In the genomic region with DNA sequence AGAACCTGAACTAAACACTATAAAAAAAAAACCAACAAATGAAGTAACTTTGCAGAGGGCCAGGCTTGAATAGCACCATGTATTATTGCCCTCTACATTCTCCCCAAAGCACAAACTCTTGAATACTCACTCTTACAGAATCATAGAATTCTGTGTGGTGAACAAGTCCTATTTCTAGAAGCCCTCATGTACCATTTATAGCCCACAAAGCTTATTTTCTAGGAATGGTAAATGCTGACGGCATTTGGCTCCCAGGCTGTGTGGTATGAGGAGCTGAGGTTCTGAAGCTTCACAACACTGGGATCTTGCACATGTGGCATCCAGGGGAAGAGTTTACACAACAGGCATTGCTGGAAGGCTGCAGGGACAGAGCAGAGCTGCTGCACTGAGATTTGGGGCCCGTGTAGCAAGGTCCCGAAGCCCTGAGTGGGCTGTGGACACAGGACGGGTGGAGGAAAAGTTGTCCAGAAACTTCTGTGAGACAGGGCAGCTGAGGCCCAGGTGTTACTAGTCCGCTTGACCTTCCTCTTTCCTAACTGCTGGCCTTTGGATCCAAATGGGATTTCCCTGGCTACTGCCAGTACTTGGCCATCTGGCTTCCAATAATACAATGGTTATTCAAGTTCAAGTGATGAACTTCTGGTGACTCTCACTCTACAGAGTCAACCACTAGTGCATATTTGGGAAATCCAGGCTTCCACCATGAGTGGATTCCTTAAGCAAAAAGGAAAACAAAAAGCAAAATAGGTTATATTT, we compare ENCODE assay signal across 17 mouse cellular contexts. TPM values are rescaled to one million over a fixed set of nuclear protein-coding genes. Genes with fewer than 3 reads are reported as not detected.
DNase-seq lines count a peak whose midpoint lies in the region; ATAC-seq and TF ChIP-seq lines count a peak whose summit lies in the region.
"Had no signal": no experiment of that assay in that cellular context is flagged by ENCODE, and none has a peak within 500 bp of the region (broad histone marks: within the 10 kb centered on the region; RNA-seq: fewer than 3 reads in every experiment).

No protein-coding gene starts in this region.

- H3K27me3 ChIP-seq in kidney, adult 2 months (replicated peaks; ENCODE audit: control insufficient read depth, insufficient read depth, low read length) = no peaks in the 10 kb centered on the region
- H3K27me3 ChIP-seq in kidney, embryonic 14.5 days (ENCODE audit: control insufficient read depth, insufficient read depth, low read length) = no peaks in the 10 kb centered on the region
- H3K27me3 ChIP-seq in midbrain, embryonic 11.5 days (ENCODE audit: control insufficient read depth, insufficient read depth, low read length) = no peaks in the 10 kb centered on the region
- no peaks in the 10 kb centered on the region for H3K27me3 ChIP-seq in midbrain, embryonic 15.5 days (replicated peaks)
- H3K27me3 ChIP-seq: embryonic facial prominence, embryonic 12.5 days; forebrain, embryonic 13.5 days; forebrain, embryonic 15.5 days; Patski had no signal

- no peak overlapping the region for H3K9ac ChIP-seq in kidney, embryonic 14.5 days (ENCODE audit: low read depth, low read length)
- no peak overlapping the region for H3K9ac ChIP-seq in midbrain, embryonic 11.5 days (ENCODE audit: low read length)
- H3K9ac ChIP-seq in midbrain, embryonic 15.5 days = no peak overlapping the region
- H3K9ac ChIP-seq: embryonic facial prominence, embryonic 12.5 days; forebrain, embryonic 13.5 days; forebrain, embryonic 15.5 days; forebrain, postnatal 0 days had no signal

- H3K36me3 ChIP-seq in kidney, adult 2 months (ENCODE audit: control insufficient read depth, insufficient read depth, low read length) = peaks cover 23% of the 10 kb centered on the region
- peaks cover 44% of the 10 kb centered on the region for H3K36me3 ChIP-seq in kidney, embryonic 14.5 days (ENCODE audit: control insufficient read depth, insufficient read depth, low read length)
- peaks cover 11% of the 10 kb centered on the region for H3K36me3 ChIP-seq in midbrain, embryonic 11.5 days (ENCODE audit: control insufficient read depth, insufficient read depth, low read length)
- peaks cover 29% of the 10 kb centered on the region; the same call in 1 of the 2 replicates for H3K36me3 ChIP-seq in midbrain, embryonic 15.5 days (replicated peaks)

- no peak overlapping the region for H3K4me2 ChIP-seq in kidney, embryonic 14.5 days (replicated peaks; ENCODE audit: low read depth, low read length)
- no peak overlapping the region for H3K4me2 ChIP-seq in midbrain, embryonic 11.5 days
- H3K4me2 ChIP-seq in midbrain, embryonic 15.5 days = no peak overlapping the region
- H3K4me2 ChIP-seq: embryonic facial prominence, embryonic 12.5 days; forebrain, embryonic 13.5 days; forebrain, embryonic 15.5 days had no signal

- no peak for ATAC-seq in kidney, embryonic 14.5 days (ENCODE audit: low FRiP score, low TSS enrichment)
- no peak for ATAC-seq in midbrain, embryonic 11.5 days (ENCODE audit: low FRiP score)
- ATAC-seq in midbrain, embryonic 15.5 days (replicated peaks) = no peak
- ATAC-seq: forebrain, embryonic 15.5 days; Patski had no signal

- intact Hi-C loops in gastrocnemius, postnatal 14 days (cut with DNase I; ENCODE audit: low total_unique reads) = no loop called here

- 0 out of 2 replicates have a peak, but pooled peaks cover under 1% of the 10 kb centered on the region for H3K4me1 ChIP-seq in kidney, adult 2 months (ENCODE audit: control insufficient read depth, insufficient read depth, low read length)
- H3K4me1 ChIP-seq in kidney, embryonic 14.5 days (ENCODE audit: control insufficient read depth, insufficient read depth, low read length) = no peaks in the 10 kb centered on the region
- H3K4me1 ChIP-seq in midbrain, embryonic 11.5 days (ENCODE audit: control insufficient read depth, insufficient read depth, low read length) = no peaks in the 10 kb centered on the region
- no peaks in the 10 kb centered on the region for H3K4me1 ChIP-seq in midbrain, embryonic 15.5 days
- H3K4me1 ChIP-seq: embryonic facial prominence, embryonic 10.5 days; embryonic facial prominence, embryonic 12.5 days had no signal

- no peak overlapping the region for H3K4me3 ChIP-seq in kidney, adult 2 months (ENCODE audit: insufficient read depth, low read depth, low read length)
- no peak overlapping the region for H3K4me3 ChIP-seq in kidney, embryonic 14.5 days (ENCODE audit: low read length)
- no peak overlapping the region for H3K4me3 ChIP-seq in midbrain, embryonic 11.5 days (ENCODE audit: low read depth, low read length)
- H3K4me3 ChIP-seq in midbrain, embryonic 15.5 days = no peak overlapping the region
- H3K4me3 ChIP-seq: embryonic facial prominence, embryonic 10.5 days; embryonic facial prominence, embryonic 12.5 days; forebrain, embryonic 13.5 days; forebrain, embryonic 15.5 days had no signal

- 88% methylated on average over 5 of the region's 5 CpGs for WGBS in kidney, adult 2 months
- WGBS in kidney, embryonic 14.5 days = 90% methylated on average over 5 of the region's 5 CpGs
- 94% methylated on average over 5 of the region's 5 CpGs for WGBS in midbrain, embryonic 11.5 days
- 91% methylated on average over 5 of the region's 5 CpGs for WGBS in midbrain, embryonic 15.5 days

- DNase-seq in kidney, adult 2 months = peak; percentile 3
- peak; percentile 53 for DNase-seq in midbrain, embryonic 11.5 days (ENCODE audit: low spot score, missing footprints)
- DNase-seq in R1 (ENCODE audit: low read depth, low spot score) = peak; percentile 6
- DNase-seq in yolk sac, embryonic 10.5 days (ENCODE audit: low spot score) = peak; percentile 2
- no peak for DNase-seq in layer of hippocampus, adult 9-11 months
- DNase-seq in gastrocnemius, postnatal 14 days = no peak
- DNase-seq: adrenal gland, adult 8-10 months; adrenal gland, postnatal 14 days; adrenal gland, postnatal 36 days; forebrain, postnatal 0 days had no signal

- H3K9me3 ChIP-seq in kidney, embryonic 14.5 days (ENCODE audit: control insufficient read depth, low read length) = no peaks in the 10 kb centered on the region
- no peaks in the 10 kb centered on the region for H3K9me3 ChIP-seq in midbrain, embryonic 11.5 days (ENCODE audit: control insufficient read depth, low read length)
- no peaks in the 10 kb centered on the region for H3K9me3 ChIP-seq in midbrain, embryonic 15.5 days
- H3K9me3 ChIP-seq: embryonic facial prominence, embryonic 10.5 days; embryonic facial prominence, embryonic 12.5 days; forebrain, embryonic 13.5 days; forebrain, embryonic 15.5 days had no signal

- no peak overlapping the region for H3K27ac ChIP-seq in kidney, adult 2 months (ENCODE audit: insufficient read depth, low read depth, low read length)
- no peak overlapping the region for H3K27ac ChIP-seq in kidney, embryonic 14.5 days (ENCODE audit: low read depth, low read length)
- no peak overlapping the region for H3K27ac ChIP-seq in midbrain, embryonic 11.5 days (ENCODE audit: low read depth, low read length)
- H3K27ac ChIP-seq in midbrain, embryonic 15.5 days = no peak overlapping the region
- H3K27ac ChIP-seq: embryonic facial prominence, embryonic 10.5 days; embryonic facial prominence, embryonic 12.5 days; forebrain, embryonic 13.5 days; forebrain, embryonic 15.5 days had no signal

- TF ChIP-seq POLR2A in kidney, adult 2 months (IDR thresholded peaks at IDR 0.05; ENCODE audit: low read depth, low read length) = no peak

- TF ChIP-seq CTCF in kidney, adult 2 months (conservative IDR thresholded peaks at IDR 0.05; ENCODE audit: insufficient read depth, insufficient read length, low read depth, low read length) = no peak

RNA-seq across cellular contexts. Expression of a gene that starts 58.9 kb away (rescaled TPM):
- polyA plus RNA-seq in kidney, adult 2 months (2012; rRNA removed) = 29.9 and 30.2 TPM in 2 replicates
- 14.6 and 22.1 TPM in 2 replicates for polyA plus RNA-seq in kidney, embryonic 14.5 days (2014; fragmentation: Nextera tagmentation; extraction: Ambion mirVana)
- 17.1 and 20.2 TPM in 2 replicates for polyA plus RNA-seq in midbrain, embryonic 11.5 days (2014; fragmentation: Nextera tagmentation; extraction: Ambion mirVana)
- polyA plus RNA-seq in midbrain, embryonic 15.5 days (2015; fragmentation: Nextera tagmentation; extraction: Ambion mirVana) = 13.8 and 14.0 TPM in 2 replicates
- 10 to 100 TPM; 16.4 to 22.3 TPM for total RNA-seq in gastrocnemius, postnatal 14 days (2021)

Comparison
In these comparisons a context has a peak if more than half of its experiments do, and no peak if none do; other contexts are left out.
1. DNase-seq: peak in kidney, adult 2 months (single experiment), midbrain, embryonic 11.5 days (single experiment), R1 (single experiment) and yolk sac, embryonic 10.5 days (single experiment); none in layer of hippocampus, adult 9-11 months (single experiment) and gastrocnemius, postnatal 14 days (single experiment).